Comparison of ENCODE assay signal across 11 mouse cellular contexts in the genomic region with DNA sequence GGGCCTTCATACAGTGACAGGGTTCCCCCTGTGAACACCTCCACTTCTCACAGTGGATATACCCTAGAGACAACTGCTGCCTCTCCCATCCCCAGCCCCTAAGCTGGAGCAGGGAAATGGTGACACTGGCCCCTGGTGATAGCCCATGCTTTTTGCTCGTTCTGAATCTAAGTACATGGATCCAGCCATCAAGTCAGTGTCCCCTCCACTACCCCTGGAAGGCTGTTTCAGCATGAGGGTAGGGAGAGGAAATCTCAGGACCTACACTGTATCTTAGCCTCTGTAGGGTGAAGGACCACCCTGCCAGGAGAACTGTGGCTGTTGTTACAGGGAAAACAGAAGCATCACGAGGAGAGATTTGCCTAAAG. TPM values are rescaled to one million over a fixed set of nuclear protein-coding genes. Genes with fewer than 3 reads are reported as not detected.
DNase-seq lines count a peak whose midpoint lies in the region; ATAC-seq and TF ChIP-seq lines count a peak whose summit lies in the region.
"Had no signal": no experiment of that assay in that cellular context is flagged by ENCODE, and none has a peak within 500 bp of the region (broad histone marks: within the 10 kb centered on the region; RNA-seq: fewer than 3 reads in every experiment).

No protein-coding gene starts in this region.

- no peaks in the 10 kb centered on the region for H3K27me3 ChIP-seq in forebrain, embryonic 11.5 days (ENCODE audit: control insufficient read depth, insufficient read depth, low read length)
- no peaks in the 10 kb centered on the region for H3K27me3 ChIP-seq in forebrain, embryonic 14.5 days (replicated peaks; ENCODE audit: control insufficient read depth, insufficient read depth, low read length)
- H3K27me3 ChIP-seq in testis, adult 2 months (ENCODE audit: control insufficient read depth, insufficient read depth, low read length): no peaks in the 10 kb centered on the region
- H3K27me3 ChIP-seq: lung, embryonic 15.5 days had no signal

- H3K4me2 ChIP-seq in forebrain, embryonic 11.5 days (ENCODE audit: low read depth, low read length, severe bottlenecking): no peak overlapping the region
- no peak overlapping the region for H3K4me2 ChIP-seq in forebrain, embryonic 14.5 days (ENCODE audit: low read length)
- H3K4me2 ChIP-seq: lung, embryonic 15.5 days had no signal

- no peak for TF ChIP-seq POLR2A in testis, adult 2 months (IDR thresholded peaks at IDR 0.05; ENCODE audit: control insufficient read depth, low read depth, low read length)

- H3K9ac ChIP-seq in forebrain, embryonic 11.5 days (ENCODE audit: low read length): no peak overlapping the region
- H3K9ac ChIP-seq in forebrain, embryonic 14.5 days (ENCODE audit: low read length): no peak overlapping the region
- H3K9ac ChIP-seq: liver, embryonic 13.5 days; lung, embryonic 15.5 days had no signal

- WGBS in forebrain, embryonic 11.5 days: 31% methylated on average over 2 of the region's 2 CpGs
- 18% methylated on average over 2 of the region's 2 CpGs for WGBS in forebrain, embryonic 14.5 days

- no peak for TF ChIP-seq CTCF in testis, adult 2 months (IDR thresholded peaks at IDR 0.05; ENCODE audit: control insufficient read depth, insufficient read depth, insufficient replicate concordance, low read depth, low read length)

- H3K4me1 ChIP-seq in forebrain, embryonic 11.5 days (replicated peaks; ENCODE audit: control insufficient read depth, insufficient read depth, low read length): peaks cover 14% of the 10 kb centered on the region
- peaks cover 21% of the 10 kb centered on the region for H3K4me1 ChIP-seq in forebrain, embryonic 14.5 days (ENCODE audit: control insufficient read depth, insufficient read depth, low read length)
- peaks cover 33% of the 10 kb centered on the region for H3K4me1 ChIP-seq in testis, adult 2 months (ENCODE audit: control insufficient read depth, insufficient read depth, low read length)

- 0 out of 2 replicates have a peak overlapping the region, but pooled peaks have one; percentile 20 for H3K27ac ChIP-seq in forebrain, embryonic 11.5 days (ENCODE audit: low read depth, low read length)
- H3K27ac ChIP-seq in forebrain, embryonic 14.5 days (ENCODE audit: low read depth, low read length): no peak overlapping the region; the same call in 1 of the 2 replicates
- H3K27ac ChIP-seq in testis, adult 2 months (ENCODE audit: control insufficient read depth, insufficient read depth, low read depth, low read length): no peak overlapping the region
- H3K27ac ChIP-seq: liver, embryonic 13.5 days; lung, embryonic 15.5 days had no signal

- no peak for ATAC-seq in forebrain, embryonic 11.5 days (replicated peaks; ENCODE audit: low FRiP score)
- no peak for ATAC-seq in forebrain, embryonic 14.5 days

- H3K36me3 ChIP-seq in forebrain, embryonic 11.5 days (ENCODE audit: control insufficient read depth, insufficient read depth, low read length): peaks cover 11% of the 10 kb centered on the region; the same call in 1 of the 2 replicates
- peaks cover 19% of the 10 kb centered on the region for H3K36me3 ChIP-seq in forebrain, embryonic 14.5 days (ENCODE audit: control insufficient read depth, insufficient read depth, low read length)
- H3K36me3 ChIP-seq in testis, adult 2 months (ENCODE audit: control insufficient read depth, insufficient read depth, low read length): peaks cover 3% of the 10 kb centered on the region; the same call in 1 of the 2 replicates

- no peak overlapping the region for H3K4me3 ChIP-seq in forebrain, embryonic 11.5 days (ENCODE audit: low read depth, low read length)
- H3K4me3 ChIP-seq in forebrain, embryonic 14.5 days (ENCODE audit: low read depth, low read length): no peak overlapping the region
- H3K4me3 ChIP-seq in testis, adult 2 months (ENCODE audit: control insufficient read depth, low read depth, low read length): peak overlapping the region; percentile 99
- H3K4me3 ChIP-seq: liver, embryonic 13.5 days; lung, embryonic 15.5 days had no signal

- DNase-seq in forebrain, embryonic 11.5 days (ENCODE audit: low spot score): peak; percentile 52
- no peak for DNase-seq in forebrain, embryonic 14.5 days (ENCODE audit: low spot score)
- no peak for DNase-seq in testis, postnatal 10 days (ENCODE audit: low spot score)
- DNase-seq in induced T-regulatory cell, adult 2 months (ENCODE audit: low read depth): peak; percentile 11
- no peak for DNase-seq in thymus, postnatal 14 days
- no peak for DNase-seq in liver
- no peak for DNase-seq in lung, postnatal 25 days (ENCODE audit: low spot score)
- DNase-seq: adrenal gland, postnatal 10 days; liver, embryonic 13.5 days had no signal

- H3K9me3 ChIP-seq in forebrain, embryonic 11.5 days (ENCODE audit: control insufficient read depth, low read length): no peaks in the 10 kb centered on the region
- no peaks in the 10 kb centered on the region for H3K9me3 ChIP-seq in forebrain, embryonic 14.5 days (replicated peaks; ENCODE audit: control insufficient read depth, low read length)
- H3K9me3 ChIP-seq: liver, embryonic 13.5 days; lung, embryonic 15.5 days had no signal

RNA-seq across cellular contexts. Expression of a gene that starts 1.6 kb away (rescaled TPM):
- 194 and 207 TPM in 2 replicates for polyA plus RNA-seq in forebrain, embryonic 11.5 days (2014; fragmentation: Nextera tagmentation; extraction: Ambion mirVana)
- polyA plus RNA-seq in forebrain, embryonic 14.5 days (2014; fragmentation: Nextera tagmentation; extraction: Ambion mirVana): 286 TPM in 2 replicates
- polyA plus RNA-seq in testis, adult 2 months (2012; rRNA removed): 149 and 166 TPM in 2 replicates

RNA-seq across cellular contexts. Expression of a gene that starts 8.6 kb away (rescaled TPM):
- 0.37 and 0.45 TPM in 2 replicates for polyA plus RNA-seq in forebrain, embryonic 11.5 days (2014; fragmentation: Nextera tagmentation; extraction: Ambion mirVana)
- polyA plus RNA-seq in forebrain, embryonic 14.5 days (2014; fragmentation: Nextera tagmentation; extraction: Ambion mirVana): 0.41 and 0.78 TPM in 2 replicates
- 0.06 and 0.11 TPM in 2 replicates for polyA plus RNA-seq in testis, adult 2 months (2012; rRNA removed)

RNA-seq across cellular contexts. Expression of a gene that starts 14.8 kb away (rescaled TPM):
- polyA plus RNA-seq in forebrain, embryonic 11.5 days (2014; fragmentation: Nextera tagmentation; extraction: Ambion mirVana): 84.8 and 88.2 TPM in 2 replicates
- 45.2 and 46.7 TPM in 2 replicates for polyA plus RNA-seq in forebrain, embryonic 14.5 days (2014; fragmentation: Nextera tagmentation; extraction: Ambion mirVana)
- 11.2 and 12.1 TPM in 2 replicates for polyA plus RNA-seq in testis, adult 2 months (2012; rRNA removed)

RNA-seq across cellular contexts. Expression of a gene that starts 31.5 kb away (rescaled TPM):
- 1.4 and 1.6 TPM in 2 replicates for polyA plus RNA-seq in forebrain, embryonic 11.5 days (2014; fragmentation: Nextera tagmentation; extraction: Ambion mirVana)
- polyA plus RNA-seq in forebrain, embryonic 14.5 days (2014; fragmentation: Nextera tagmentation; extraction: Ambion mirVana): 4.0 and 5.4 TPM in 2 replicates
- 8.8 and 9.5 TPM in 2 replicates for polyA plus RNA-seq in testis, adult 2 months (2012; rRNA removed)

RNA-seq across cellular contexts. Expression of a gene that starts 32.4 kb away (rescaled TPM):
- 5.2 and 6.6 TPM in 2 replicates for polyA plus RNA-seq in forebrain, embryonic 11.5 days (2014; fragmentation: Nextera tagmentation; extraction: Ambion mirVana)
- polyA plus RNA-seq in forebrain, embryonic 14.5 days (2014; fragmentation: Nextera tagmentation; extraction: Ambion mirVana): 11.8 and 18.4 TPM in 2 replicates
- polyA plus RNA-seq in testis, adult 2 months (2012; rRNA removed): 23.1 and 26.1 TPM in 2 replicates
- polyA plus RNA-seq: liver, embryonic 13.5 days had no signal

Comparison
In these comparisons a context has a peak if more than half of its experiments do, and no peak if none do; other contexts are left out.
1. DNase-seq: peak in forebrain, embryonic 11.5 days (single experiment) and induced T-regulatory cell, adult 2 months (single experiment); none in forebrain, embryonic 14.5 days (single experiment), testis, postnatal 10 days (single experiment), thymus, postnatal 14 days (single experiment), liver (single experiment) and lung, postnatal 25 days (single experiment).